Mouse (Mus musculus) liver, embryonic 16.5 days (tissue): ENCODE data around the gene Flot1. TPM values are rescaled to one million over a fixed set of nuclear protein-coding genes. Genes with fewer than 3 reads are reported as not detected.

Experiments
- ATAC-seq: fragments of 200-750 bp; cut with Nextera tagmentation; 2 replicates; pipeline ENCODE4 v1.8.0; 2017; ENCODE audit warnings: low read depth, mild to moderate bottlenecking, moderate number of reproducible peaks, moderate library complexity
- H3K27ac ChIP-seq: fragments of 300-500 bp; sonication (generic); 2 replicates; pipeline ENCODE4 v1.5.1; 2014; ENCODE audit warnings: mild to moderate bottlenecking, low read length
- H3K27me3 ChIP-seq: fragments of 300-500 bp; sonication (generic); 2 replicates; pipeline ENCODE4 v1.6.1; 2014; ENCODE audit warnings: low read depth, low read length, mixed read lengths; ENCODE audit not compliant: control insufficient read depth, insufficient read depth
- H3K36me3 ChIP-seq: fragments of 300-500 bp; sonication (generic); 2 replicates; pipeline ENCODE4 v1.6.1; 2014; ENCODE audit warnings: mild to moderate bottlenecking; ENCODE audit not compliant: control insufficient read depth, insufficient read depth
- H3K4me1 ChIP-seq: fragments of 300-500 bp; sonication (generic); 2 replicates; pipeline ENCODE4 v1.6.1; 2014; ENCODE audit warnings: low read depth, low read length, mixed read lengths; ENCODE audit not compliant: control insufficient read depth
- H3K4me2 ChIP-seq: fragments of 300-500 bp; sonication (generic); 2 replicates; pipeline ENCODE4 v1.6.1; 2014; ENCODE audit warnings: low read depth, low read length, mixed read lengths
- H3K4me3 ChIP-seq: fragments of 300-500 bp; sonication (generic); 2 replicates; pipeline ENCODE4 v1.5.1; 2014; ENCODE audit warnings: low read depth, mild to moderate bottlenecking, low read length
- H3K9ac ChIP-seq: fragments of 300-500 bp; sonication (generic); 2 replicates; pipeline ENCODE4 v1.6.1; 2014; ENCODE audit warnings: low read depth, low read length
- H3K9me3 ChIP-seq: fragments of 300-500 bp; sonication (generic); replicated peaks from 2 replicates; pipeline ENCODE4 v1.6.1; 2016; ENCODE audit warnings: low read length; ENCODE audit not compliant: control insufficient read depth
- WGBS: fragments of 180-500 bp; shearing (Covaris S2); extraction: QIAGEN DNeasy Blood & Tissue Kit; methylation state at CpG from one replicate; pipeline ENCODE4 v1.1.7; 2014; ENCODE audit not compliant: insufficient replicate concordance; 5-methylcytosine and 5-hydroxymethylcytosine counted together
- polyA plus RNA-seq: library from polyadenylated mRNA; unstranded; fragments of >200 nt; fragmentation: Nextera tagmentation; extraction: Ambion mirVana; gene quantifications from 2 replicates; pipeline ENCODE4 v1.2.1, GENCODE M21; 2015

Flot1 gene
- 32.7 and 33.6 TPM in 2 replicates for polyA plus RNA-seq

DNA sequence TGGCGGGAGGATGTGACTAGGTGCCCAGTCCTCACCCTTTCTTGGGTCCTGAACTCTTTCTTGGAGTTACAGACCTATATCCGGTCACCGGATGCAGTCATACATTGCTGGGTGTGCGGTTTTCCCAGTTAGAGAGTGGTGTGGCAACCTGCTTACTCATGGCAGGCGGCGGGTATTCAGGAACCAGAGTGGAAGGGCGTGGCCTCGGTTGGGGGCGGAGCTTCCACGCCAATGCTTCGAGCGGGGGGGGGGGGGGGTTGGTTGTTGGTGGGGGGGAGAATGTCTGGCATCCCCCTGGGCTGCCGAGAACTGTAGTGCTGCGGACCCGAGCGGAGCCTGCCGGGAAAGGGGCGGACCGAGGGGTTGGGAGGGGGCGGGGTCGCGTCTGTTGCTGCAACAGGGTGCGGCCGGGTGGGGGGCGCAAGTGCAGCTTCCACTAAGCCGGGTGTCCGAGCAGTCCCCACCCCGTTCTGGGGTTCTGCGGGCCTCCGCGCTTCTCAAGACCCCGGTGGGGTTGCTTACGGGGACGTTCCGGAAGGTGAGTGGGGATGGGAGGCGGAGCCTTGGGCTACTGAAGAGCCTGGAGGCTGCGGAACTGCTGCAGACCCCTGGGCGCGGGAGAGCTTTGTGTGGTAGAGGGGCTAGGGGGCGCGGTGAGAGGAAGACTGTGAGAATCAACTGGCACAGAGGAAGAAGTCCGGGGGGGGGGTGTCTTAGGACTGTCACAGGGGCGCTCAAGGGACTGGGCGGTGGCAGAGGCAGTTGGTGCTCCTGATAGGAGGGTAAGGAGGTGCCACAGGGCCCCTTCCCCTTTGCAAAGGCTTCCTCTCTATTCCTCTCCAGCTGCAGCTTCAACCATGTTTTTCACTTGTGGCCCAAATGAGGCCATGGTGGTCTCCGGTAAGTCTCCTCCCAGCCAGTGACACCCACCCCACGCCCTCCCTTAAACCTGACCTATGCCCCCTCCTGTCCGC lies at the start of gene Flot1:
Gene Flot1, plus strand, starts transcription at position 267 of the 974 bp plus-strand sequence.
- Histone ChIP-seq H3K4me3 (peak within 1 kb of the TSS; percentile 84), H3K4me2 (peak within 1 kb of the TSS; percentile 96), H3K9me3 (no peaks in the 10 kb centered on the region), H3K27ac (peak within 1 kb of the TSS; percentile 96), H3K36me3 (peaks cover 12% of the 10 kb centered on the region), H3K4me1 (peaks cover 47% of the 10 kb centered on the region), H3K9ac (peak within 1 kb of the TSS; percentile 85), H3K27me3 (no peaks in the 10 kb centered on the region)
- peak; percentile 80 for ATAC-seq
- WGBS, result under 1% methylated on average over 42 of the region's 47 CpGs

DNA sequence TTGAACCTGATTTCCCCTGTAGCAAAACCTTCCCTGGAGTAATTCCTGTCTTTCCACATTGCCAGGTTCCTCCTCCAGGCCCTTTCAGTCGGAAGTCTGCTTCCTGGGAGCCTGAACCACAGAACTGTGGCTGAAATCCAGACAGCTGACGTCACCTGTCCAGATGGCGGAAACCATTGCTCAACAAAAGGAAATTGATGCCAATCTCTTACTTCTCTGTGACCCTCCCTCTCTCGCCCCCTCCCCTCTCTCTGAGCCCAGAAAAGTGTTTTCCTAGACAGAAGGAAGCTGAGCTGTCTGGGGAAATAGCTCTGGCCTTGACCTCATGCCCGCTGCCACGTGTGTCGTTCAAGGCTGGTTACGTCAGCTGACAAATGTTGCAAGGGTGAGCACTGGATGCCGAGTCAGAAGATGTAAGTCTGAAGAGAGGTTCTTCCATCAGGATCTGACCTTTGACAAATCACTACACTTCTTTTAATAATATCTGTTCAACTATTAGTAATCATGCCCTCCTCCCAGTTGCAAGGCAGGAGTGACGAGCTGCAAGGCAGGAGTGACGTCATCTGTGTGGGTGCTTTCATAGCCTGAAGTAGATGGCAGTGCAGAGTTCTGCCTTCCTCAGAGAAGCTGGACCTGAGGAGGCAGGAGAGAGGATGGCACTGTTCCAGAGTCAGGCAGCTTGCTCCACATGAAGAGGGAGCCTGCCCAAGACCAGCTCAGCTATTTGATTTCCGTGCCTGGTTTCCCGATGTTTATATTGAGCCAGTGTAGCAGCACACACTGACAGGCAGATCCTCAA lies 46.0 kb upstream of the Flot1 start:
- no peak overlapping the region for H3K4me3 ChIP-seq
- 27% methylated on average over 13 of the region's 13 CpGs for WGBS
- no peaks in the 10 kb centered on the region for H3K9me3 ChIP-seq
- H3K36me3 ChIP-seq, result no peaks in the 10 kb centered on the region
- peaks cover 17% of the 10 kb centered on the region for H3K4me1 ChIP-seq
- ATAC-seq, result peak; percentile 24; the same call in 1 of the 2 replicates
- no peaks in the 10 kb centered on the region for H3K27me3 ChIP-seq
- H3K4me2 ChIP-seq, result no peak overlapping the region
- no peak overlapping the region for H3K27ac ChIP-seq
- no peak overlapping the region for H3K9ac ChIP-seq

DNA sequence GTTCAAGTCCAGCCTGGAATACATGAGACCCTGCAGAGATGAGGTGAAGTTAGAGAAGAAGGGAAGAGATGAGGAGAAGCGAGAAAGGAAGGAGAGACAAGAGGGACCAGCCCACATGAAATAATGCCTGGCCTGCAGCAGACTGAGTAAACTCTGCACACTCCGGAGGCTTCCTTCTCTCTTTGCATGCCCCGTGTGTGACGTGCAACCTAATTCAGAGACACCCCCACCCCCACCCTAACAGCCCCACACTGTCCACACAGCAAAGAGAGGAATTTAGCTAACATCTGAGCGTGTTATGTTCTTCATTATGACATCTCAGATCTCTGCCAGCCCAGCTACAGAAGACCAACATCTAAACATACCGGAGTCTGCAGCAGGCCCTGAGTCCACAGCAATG lies 44.1 kb upstream of the Flot1 start:
- no peak for ATAC-seq
- 49% methylated on average over 6 of the region's 6 CpGs for WGBS
- no peak overlapping the region for H3K27ac ChIP-seq

DNA sequence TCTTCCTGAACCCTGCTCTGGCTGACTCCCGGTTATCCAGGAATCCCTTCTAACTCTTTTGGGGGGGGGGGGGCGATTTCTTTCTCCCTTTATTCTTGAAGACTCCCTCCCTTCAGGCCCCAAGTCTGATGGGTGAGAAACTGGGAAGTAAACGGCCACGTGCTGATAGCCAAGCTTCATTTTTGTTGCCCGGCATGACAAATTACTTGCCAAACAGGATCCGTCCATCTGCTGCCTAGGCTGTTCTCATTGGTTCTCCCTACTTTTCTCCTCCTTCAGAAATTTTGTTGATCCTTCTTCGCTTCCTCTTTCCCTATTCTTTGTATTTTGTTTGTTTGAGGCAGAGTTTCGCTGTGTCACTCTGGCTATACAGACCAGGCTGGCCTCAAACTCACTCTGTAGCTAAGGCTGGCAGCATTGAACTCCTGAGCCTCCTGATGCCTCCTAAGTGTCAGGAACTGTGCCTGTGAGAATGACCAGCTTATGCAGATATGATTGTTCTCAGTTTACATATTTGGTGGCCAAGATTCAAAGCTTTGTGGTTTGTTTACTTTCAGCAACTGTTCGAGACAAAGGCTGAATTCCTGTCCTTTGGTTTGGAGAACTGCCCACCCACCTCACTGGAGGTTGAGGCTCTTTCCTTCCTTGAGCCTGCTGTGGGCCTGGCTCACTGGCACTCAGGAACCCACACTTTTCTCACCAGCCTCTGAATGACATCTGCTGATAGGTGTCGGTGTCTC lies 43.4 kb upstream of the Flot1 start:
- Histone ChIP-seq H3K4me1 (peaks cover 27% of the 10 kb centered on the region), H3K9me3 (no peaks in the 10 kb centered on the region), H3K9ac (no peak overlapping the region), H3K36me3 (no peaks in the 10 kb centered on the region), H3K27me3 (no peaks in the 10 kb centered on the region), H3K27ac (no peak overlapping the region), H3K4me2 (no peak overlapping the region), H3K4me3 (no peak overlapping the region)
- 43% methylated on average over 10 of the region's 10 CpGs for WGBS
- ATAC-seq, result no peak

More for the DNA sequence above, 44.1 kb upstream of the Flot1 start:
- H3K9ac ChIP-seq, result no peak overlapping the region
- no peaks in the 10 kb centered on the region for H3K27me3 ChIP-seq
- H3K4me1 ChIP-seq, result peaks cover 23% of the 10 kb centered on the region
- no peak overlapping the region for H3K4me2 ChIP-seq
- no peak overlapping the region for H3K4me3 ChIP-seq
- no peaks in the 10 kb centered on the region for H3K9me3 ChIP-seq
- no peaks in the 10 kb centered on the region for H3K36me3 ChIP-seq

DNA sequence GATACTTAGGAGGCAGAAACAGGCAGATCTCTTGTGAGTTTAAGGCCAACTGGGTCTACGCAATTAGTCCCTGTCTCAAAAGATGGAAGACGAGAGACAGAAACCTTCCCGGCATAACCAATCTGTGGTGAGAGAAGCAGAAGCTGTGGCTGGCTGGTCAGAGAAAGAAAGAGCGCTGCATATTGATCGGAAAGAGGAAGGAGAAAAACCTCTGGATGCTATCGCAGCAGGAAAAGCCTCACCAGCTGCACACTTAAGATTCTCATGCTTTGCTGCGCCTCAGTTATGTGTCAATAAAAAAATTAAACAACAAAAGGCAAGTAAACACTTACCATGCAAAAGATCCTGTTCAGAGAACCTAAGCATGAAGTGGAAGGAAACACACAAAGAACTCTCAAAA lies 42.7 kb upstream of the Flot1 start:
- ATAC-seq, result no peak
- H3K36me3 ChIP-seq, result no peaks in the 10 kb centered on the region
- no peak overlapping the region for H3K4me2 ChIP-seq
- no peaks in the 10 kb centered on the region for H3K9me3 ChIP-seq
- no peak overlapping the region for H3K27ac ChIP-seq
- H3K4me3 ChIP-seq, result no peak overlapping the region
- H3K4me1 ChIP-seq, result peaks cover 27% of the 10 kb centered on the region
- H3K27me3 ChIP-seq, result no peaks in the 10 kb centered on the region
- 32% methylated on average over 7 of the region's 7 CpGs for WGBS
- H3K9ac ChIP-seq, result no peak overlapping the region

DNA sequence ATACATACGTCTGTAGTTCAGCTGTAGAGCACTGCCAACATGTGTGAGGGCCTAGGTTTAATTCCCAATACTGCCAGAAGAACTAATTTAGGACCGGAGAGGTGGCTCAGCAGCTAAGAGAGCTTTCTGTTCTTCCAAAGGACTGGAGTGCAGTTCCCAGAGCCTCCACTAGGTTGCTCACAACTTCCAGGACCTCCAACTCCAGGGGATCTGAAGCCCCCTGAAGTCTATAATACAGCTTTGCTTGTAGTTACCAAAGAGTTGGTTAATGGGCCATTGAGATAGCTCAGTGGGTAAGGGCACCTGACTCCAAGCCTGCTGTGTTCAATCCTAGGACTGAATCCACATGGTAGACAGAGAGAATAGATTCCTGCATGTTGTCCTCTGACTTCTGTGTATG lies 40.6 kb upstream of the Flot1 start:
- WGBS, result 55% methylated on average over 2 of the region's 2 CpGs
- H3K4me2 ChIP-seq, result no peak overlapping the region
- no peaks in the 10 kb centered on the region for H3K36me3 ChIP-seq
- H3K4me1 ChIP-seq, result peaks cover 19% of the 10 kb centered on the region
- no peaks in the 10 kb centered on the region for H3K27me3 ChIP-seq
- no peak overlapping the region for H3K4me3 ChIP-seq
- ATAC-seq, result no peak
- no peak overlapping the region for H3K9ac ChIP-seq
- H3K27ac ChIP-seq, result no peak overlapping the region
- no peaks in the 10 kb centered on the region for H3K9me3 ChIP-seq

DNA sequence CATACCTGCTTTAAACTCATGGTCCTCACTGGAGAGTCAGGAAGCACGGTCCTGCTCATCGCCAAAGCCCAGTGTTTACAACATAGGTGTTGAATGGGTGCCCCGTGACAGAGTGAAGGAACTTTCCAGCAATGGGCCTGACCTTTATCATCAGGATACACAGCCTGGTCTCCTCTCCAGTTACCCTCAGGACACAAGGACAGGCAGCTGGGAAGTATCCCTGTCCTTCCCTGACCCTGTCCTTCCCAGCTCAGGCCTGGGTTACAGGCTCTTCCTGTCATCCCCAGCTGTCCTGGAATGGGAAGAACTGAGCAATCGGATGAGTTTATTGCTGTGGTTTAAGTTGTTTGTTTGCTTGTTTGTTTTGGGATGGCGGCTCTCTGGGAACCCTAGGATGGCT lies 40.1 kb upstream of the Flot1 start:
- no peak overlapping the region for H3K27ac ChIP-seq
- WGBS, result 78% methylated on average over 5 of the region's 5 CpGs
- ATAC-seq, result no peak

DNA sequence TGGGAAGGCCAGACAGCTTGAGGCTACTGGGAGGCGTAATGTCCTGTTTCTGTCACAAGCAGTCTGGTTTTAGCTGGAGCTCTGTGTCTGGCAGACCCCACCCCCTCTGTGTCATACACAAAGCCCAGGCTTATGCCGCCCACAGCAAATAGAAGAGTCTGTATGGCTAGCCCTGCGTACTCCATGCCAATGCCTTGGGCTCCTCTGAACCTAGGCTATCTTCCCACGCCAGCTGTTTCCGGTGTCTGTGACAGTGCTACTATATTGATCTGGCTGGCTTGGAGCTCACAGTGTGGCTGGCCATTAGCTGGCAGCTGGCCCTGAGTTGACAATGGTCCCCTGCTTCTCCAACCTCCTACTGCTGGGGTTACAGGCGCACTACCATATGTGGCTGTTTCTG lies 39.1 kb upstream of the Flot1 start:
- no peak overlapping the region for H3K4me2 ChIP-seq
- 42% methylated on average over 6 of the region's 6 CpGs for WGBS
- peak; percentile 65 for ATAC-seq
- H3K9ac ChIP-seq, result no peak overlapping the region; the same call in 1 of the 2 replicates
- H3K27ac ChIP-seq, result no peak overlapping the region
- peaks cover 19% of the 10 kb centered on the region for H3K4me1 ChIP-seq
- no peaks in the 10 kb centered on the region for H3K9me3 ChIP-seq
- H3K27me3 ChIP-seq, result no peaks in the 10 kb centered on the region
- no peaks in the 10 kb centered on the region for H3K36me3 ChIP-seq
- H3K4me3 ChIP-seq, result no peak overlapping the region

More for the DNA sequence above, 40.1 kb upstream of the Flot1 start:
- H3K4me1 ChIP-seq, result peaks cover 19% of the 10 kb centered on the region
- no peaks in the 10 kb centered on the region for H3K36me3 ChIP-seq
- no peaks in the 10 kb centered on the region for H3K27me3 ChIP-seq
- no peaks in the 10 kb centered on the region for H3K9me3 ChIP-seq
- no peak overlapping the region for H3K9ac ChIP-seq
- no peak overlapping the region for H3K4me3 ChIP-seq
- H3K4me2 ChIP-seq, result no peak overlapping the region
